Mouse (Mus musculus): ENCODE measurements around the gene Herc2. TPM values are rescaled to one million over a fixed set of nuclear protein-coding genes. Genes with fewer than 3 reads are reported as not detected.
A peak's percentile ranks its signal among the peaks of the same experiment; 100 is the strongest.

The Herc2 gene
- polyA plus RNA-seq, 1 experiment from 2014 or later = 51.5 TPM

- peak overlapping the region; percentile 72 for H3K4me2 ChIP-seq (ENCODE audit: low read length)
- H3K9ac ChIP-seq (ENCODE audit: low read depth, low read length) = peak overlapping the region; percentile 76
- H3K27ac ChIP-seq (ENCODE audit: low read length) = peak overlapping the region; percentile 84
- H3K36me3 ChIP-seq (ENCODE audit: control insufficient read depth, insufficient read depth, low read length) = 0 out of 2 replicates have a peak, but pooled peaks cover 2% of the 10 kb centered on the region
- 41% methylated on average over 7 of the region's 7 CpGs for WGBS
- peaks cover under 1% of the 10 kb centered on the region; the same call in 1 of the 2 replicates for H3K9me3 ChIP-seq (replicated peaks; ENCODE audit: control insufficient read depth, low read length, poor library complexity, severe bottlenecking)
- H3K27me3 ChIP-seq (ENCODE audit: control insufficient read depth, insufficient read depth, low read depth, low read length) = no peaks in the 10 kb centered on the region
- peaks cover 11% of the 10 kb centered on the region for H3K4me1 ChIP-seq (ENCODE audit: control insufficient read depth, insufficient read depth, low read length)
- ATAC-seq = peak; percentile 26
- H3K4me3 ChIP-seq (ENCODE audit: low read depth, low read length) = peak overlapping the region; percentile 82
These were observed 31.5 kb upstream of the Herc2 start for GRCm38 (mm10) chr7:56018446-56018971.

- H3K9me3 ChIP-seq (replicated peaks; ENCODE audit: control insufficient read depth, low read length, poor library complexity, severe bottlenecking) = no peaks in the 10 kb centered on the region
- H3K27me3 ChIP-seq (ENCODE audit: control insufficient read depth, insufficient read depth, low read depth, low read length) = no peaks in the 10 kb centered on the region
- 0 out of 2 replicates have a peak, but pooled peaks cover 2% of the 10 kb centered on the region for H3K36me3 ChIP-seq (ENCODE audit: control insufficient read depth, insufficient read depth, low read length)
- H3K27ac ChIP-seq (ENCODE audit: low read length) = peak overlapping the region; percentile 84
- peak; percentile 95 for ATAC-seq
- under 1% methylated on average over 66 of the region's 71 CpGs for WGBS
- peak overlapping the region; percentile 82 for H3K4me3 ChIP-seq (ENCODE audit: low read depth, low read length)
- peak overlapping the region; percentile 72 for H3K4me2 ChIP-seq (ENCODE audit: low read length)
- peak overlapping the region; percentile 76 for H3K9ac ChIP-seq (ENCODE audit: low read depth, low read length)
- peaks cover 11% of the 10 kb centered on the region for H3K4me1 ChIP-seq (ENCODE audit: control insufficient read depth, insufficient read depth, low read length)
These were observed 30.7 kb upstream of the Herc2 start for GRCm38 (mm10) chr7:56018972-56019929.

GRCm38 (mm10) chr7:56019930-56020253 lies 30.1 kb upstream of the Herc2 start, which contains the start of gene Nipa1:
Nipa1 (minus strand) TSS chr7:56019954.
- ATAC-seq = no peak
- H3K4me2 ChIP-seq (ENCODE audit: low read length) = peak within 1 kb of the TSS; percentile 72
- no peaks in the 10 kb centered on the region for H3K36me3 ChIP-seq (ENCODE audit: control insufficient read depth, insufficient read depth, low read length)
- H3K4me1 ChIP-seq (ENCODE audit: control insufficient read depth, insufficient read depth, low read length) = peaks cover 11% of the 10 kb centered on the region
- no peaks in the 10 kb centered on the region for H3K9me3 ChIP-seq (replicated peaks; ENCODE audit: control insufficient read depth, low read length, poor library complexity, severe bottlenecking)
- no peaks in the 10 kb centered on the region for H3K27me3 ChIP-seq (ENCODE audit: control insufficient read depth, insufficient read depth, low read depth, low read length)
- H3K9ac ChIP-seq (ENCODE audit: low read depth, low read length) = peak within 1 kb of the TSS; percentile 76
- H3K27ac ChIP-seq (ENCODE audit: low read length) = peak within 1 kb of the TSS; percentile 84
- peak within 1 kb of the TSS; percentile 82 for H3K4me3 ChIP-seq (ENCODE audit: low read depth, low read length)
- WGBS = 49% methylated on average over 3 of the region's 3 CpGs

GRCm38 (mm10) chr7:56023586-56023985 lies 26.4 kb upstream of the Herc2 start:
- no peaks in the 10 kb centered on the region for H3K27me3 ChIP-seq (ENCODE audit: control insufficient read depth, insufficient read depth, low read depth, low read length)
- H3K36me3 ChIP-seq (ENCODE audit: control insufficient read depth, insufficient read depth, low read length) = no peaks in the 10 kb centered on the region
- no peaks in the 10 kb centered on the region for H3K9me3 ChIP-seq (replicated peaks; ENCODE audit: control insufficient read depth, low read length, poor library complexity, severe bottlenecking)
- no peak overlapping the region for H3K4me2 ChIP-seq (ENCODE audit: low read length)
- no peak overlapping the region for H3K27ac ChIP-seq (ENCODE audit: low read length)
- no peak overlapping the region for H3K9ac ChIP-seq (ENCODE audit: low read depth, low read length)
- H3K4me3 ChIP-seq (ENCODE audit: low read depth, low read length) = no peak overlapping the region
- peaks cover 3% of the 10 kb centered on the region for H3K4me1 ChIP-seq (ENCODE audit: control insufficient read depth, insufficient read depth, low read length)
- no peak for ATAC-seq
- WGBS = 88% methylated on average over 3 of the region's 3 CpGs

GRCm38 (mm10) chr7:56042353-56042752 lies 7.6 kb upstream of the Herc2 start:
- H3K4me1 ChIP-seq (ENCODE audit: control insufficient read depth, insufficient read depth, low read length) = no peaks in the 10 kb centered on the region
- H3K27ac ChIP-seq (ENCODE audit: low read length) = no peak overlapping the region
- 17% methylated on average over 5 of the region's 5 CpGs for WGBS
- H3K27me3 ChIP-seq (ENCODE audit: control insufficient read depth, insufficient read depth, low read depth, low read length) = no peaks in the 10 kb centered on the region
- H3K4me2 ChIP-seq (ENCODE audit: low read length) = no peak overlapping the region
- no peak; the same call in 1 of the 2 replicates for ATAC-seq
- H3K9ac ChIP-seq (ENCODE audit: low read depth, low read length) = no peak overlapping the region
- no peaks in the 10 kb centered on the region for H3K36me3 ChIP-seq (ENCODE audit: control insufficient read depth, insufficient read depth, low read length)
- no peaks in the 10 kb centered on the region for H3K9me3 ChIP-seq (replicated peaks; ENCODE audit: control insufficient read depth, low read length, poor library complexity, severe bottlenecking)
- H3K4me3 ChIP-seq (ENCODE audit: low read depth, low read length) = no peak overlapping the region

GRCm38 (mm10) chr7:56043577-56044266 lies 6.3 kb upstream of the Herc2 start:
- Histone ChIP-seq H3K27ac (ENCODE audit: low read length) (no peak overlapping the region), H3K4me2 (ENCODE audit: low read length) (no peak overlapping the region), H3K9ac (ENCODE audit: low read depth, low read length) (no peak overlapping the region), H3K4me1 (ENCODE audit: control insufficient read depth, insufficient read depth, low read length) (no peaks in the 10 kb centered on the region), H3K4me3 (ENCODE audit: low read depth, low read length) (no peak overlapping the region), H3K27me3 (ENCODE audit: control insufficient read depth, insufficient read depth, low read depth, low read length) (no peaks in the 10 kb centered on the region), H3K36me3 (ENCODE audit: control insufficient read depth, insufficient read depth, low read length) (no peaks in the 10 kb centered on the region), H3K9me3 (replicated peaks; ENCODE audit: control insufficient read depth, low read length, poor library complexity, severe bottlenecking) (no peaks in the 10 kb centered on the region)
- ATAC-seq = no peak
- WGBS = 68% methylated on average over 4 of the region's 4 CpGs

GRCm38 (mm10) chr7:56044267-56044629 lies 5.7 kb upstream of the Herc2 start:
- WGBS = 84% methylated on average over 3 of the region's 3 CpGs
- Histone ChIP-seq H3K4me2 (ENCODE audit: low read length) (no peak overlapping the region), H3K9me3 (replicated peaks; ENCODE audit: control insufficient read depth, low read length, poor library complexity, severe bottlenecking) (no peaks in the 10 kb centered on the region), H3K27ac (ENCODE audit: low read length) (no peak overlapping the region), H3K27me3 (ENCODE audit: control insufficient read depth, insufficient read depth, low read depth, low read length) (no peaks in the 10 kb centered on the region), H3K4me3 (ENCODE audit: low read depth, low read length) (no peak overlapping the region), H3K4me1 (ENCODE audit: control insufficient read depth, insufficient read depth, low read length) (peaks cover 4% of the 10 kb centered on the region), H3K36me3 (ENCODE audit: control insufficient read depth, insufficient read depth, low read length) (no peaks in the 10 kb centered on the region), H3K9ac (ENCODE audit: low read depth, low read length) (no peak overlapping the region)
- ATAC-seq = no peak

- H3K27ac ChIP-seq (ENCODE audit: low read length) = no peak overlapping the region
These were observed 2.8 kb upstream of the Herc2 start for GRCm38 (mm10) chr7:56047178-56047577.

More at GRCm38 (mm10) chr7:56047178-56047577, 2.8 kb upstream of the Herc2 start:
- H3K27me3 ChIP-seq (ENCODE audit: control insufficient read depth, insufficient read depth, low read depth, low read length) = no peaks in the 10 kb centered on the region
- peaks cover 16% of the 10 kb centered on the region for H3K4me1 ChIP-seq (ENCODE audit: control insufficient read depth, insufficient read depth, low read length)
- no peaks in the 10 kb centered on the region for H3K36me3 ChIP-seq (ENCODE audit: control insufficient read depth, insufficient read depth, low read length)
- H3K4me2 ChIP-seq (ENCODE audit: low read length) = no peak overlapping the region
- H3K9ac ChIP-seq (ENCODE audit: low read depth, low read length) = no peak overlapping the region
- H3K4me3 ChIP-seq (ENCODE audit: low read depth, low read length) = no peak overlapping the region
- 90% methylated on average over 1 of the region's 1 CpGs for WGBS
- ATAC-seq = no peak
- H3K9me3 ChIP-seq (replicated peaks; ENCODE audit: control insufficient read depth, low read length, poor library complexity, severe bottlenecking) = no peaks in the 10 kb centered on the region
